Mouse (Mus musculus) central nervous system, embryonic 11.5 days (tissue): ENCODE results near the gene Gart. TPM values are rescaled to one million over a fixed set of nuclear protein-coding genes. Genes with fewer than 3 reads are reported as not detected.

Experiments
- polyA plus RNA-seq: library from polyadenylated mRNA; depleted of rRNA; stranded (reverse); fragments of >200 nt; gene quantifications from 2 replicates; pipeline ENCODE4 v1.2.3, GENCODE M21; 2012; rRNA removed

Gart gene
- 80.4 and 154 TPM in 2 replicates for polyA plus RNA-seq

DNA sequence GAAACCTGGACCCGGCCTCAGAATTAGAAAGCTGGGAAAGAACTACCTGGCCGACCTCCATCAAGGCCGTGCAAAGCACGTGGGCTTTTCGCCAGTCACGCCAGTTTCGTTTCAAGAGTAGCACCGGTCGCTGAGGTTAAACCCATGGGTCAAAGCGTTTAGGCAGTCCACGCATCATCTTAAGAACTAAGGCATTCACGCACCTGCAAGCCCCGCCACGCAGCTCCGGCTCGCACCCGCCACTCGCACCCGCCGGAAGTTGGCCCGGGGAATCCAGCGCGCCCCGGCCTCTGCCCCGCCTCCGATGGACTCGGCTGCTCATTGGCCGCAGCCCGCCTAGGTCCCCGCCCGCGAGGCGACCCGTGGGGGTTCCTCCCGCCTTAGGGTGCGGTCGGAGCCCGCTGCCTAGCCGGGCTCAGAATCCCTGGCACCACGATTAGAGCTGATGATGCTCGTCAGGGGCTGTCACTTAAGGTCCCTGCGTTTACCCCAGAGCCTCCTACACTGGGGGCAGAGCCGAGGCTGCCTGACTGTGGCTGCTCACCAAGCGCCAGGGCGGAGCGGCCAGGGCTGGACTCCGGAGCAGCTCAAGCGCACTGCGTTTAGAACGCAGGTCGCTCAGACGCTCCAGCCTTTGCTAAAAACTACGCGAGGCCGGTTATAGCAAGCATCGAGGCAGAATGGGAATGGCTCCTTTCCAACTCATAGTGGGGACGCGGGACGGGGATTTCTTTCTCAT lies at the start of gene Gart:
TSS of gene Gart (minus strand) at position 272 of the 739 bp plus-strand sequence.

DNA sequence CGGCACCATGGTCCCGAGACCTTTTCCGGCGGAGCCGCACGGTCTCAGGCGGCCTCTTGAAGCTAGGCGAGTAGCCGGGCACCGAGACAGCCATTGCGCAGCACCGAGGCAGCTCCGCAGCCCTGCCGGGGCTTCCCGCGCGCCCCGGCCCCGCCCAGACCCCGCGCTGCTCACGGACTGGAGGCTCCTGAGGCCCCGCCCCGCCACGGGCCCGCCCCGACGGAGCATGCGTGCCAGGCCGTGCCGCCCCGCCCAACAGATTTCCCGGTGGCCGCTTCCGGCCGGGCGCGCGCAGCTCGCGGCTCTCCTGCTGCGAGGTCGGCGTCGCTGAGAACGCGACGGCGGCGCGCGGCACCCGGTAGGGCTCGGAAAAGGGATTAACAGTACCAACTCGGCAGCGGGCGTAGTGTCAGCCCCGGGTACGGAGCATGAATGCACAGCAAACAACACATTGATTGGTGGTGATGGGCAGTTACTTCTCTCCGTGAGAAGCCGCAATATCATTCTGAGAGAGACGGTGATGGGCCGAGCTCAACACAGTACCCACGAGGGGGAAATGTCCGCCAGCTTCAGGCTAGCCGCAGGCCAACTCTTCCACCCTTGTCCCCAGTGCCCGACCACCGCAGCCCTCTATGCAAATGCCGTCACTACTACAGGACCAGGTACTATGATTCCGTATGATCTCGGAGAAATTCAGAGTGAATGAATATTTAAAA lies 42.0 kb upstream of the Gart start, which contains the start of gene Donson:
TSS of gene Donson (minus strand) at position 152 of the 716 bp plus-strand sequence.

DNA sequence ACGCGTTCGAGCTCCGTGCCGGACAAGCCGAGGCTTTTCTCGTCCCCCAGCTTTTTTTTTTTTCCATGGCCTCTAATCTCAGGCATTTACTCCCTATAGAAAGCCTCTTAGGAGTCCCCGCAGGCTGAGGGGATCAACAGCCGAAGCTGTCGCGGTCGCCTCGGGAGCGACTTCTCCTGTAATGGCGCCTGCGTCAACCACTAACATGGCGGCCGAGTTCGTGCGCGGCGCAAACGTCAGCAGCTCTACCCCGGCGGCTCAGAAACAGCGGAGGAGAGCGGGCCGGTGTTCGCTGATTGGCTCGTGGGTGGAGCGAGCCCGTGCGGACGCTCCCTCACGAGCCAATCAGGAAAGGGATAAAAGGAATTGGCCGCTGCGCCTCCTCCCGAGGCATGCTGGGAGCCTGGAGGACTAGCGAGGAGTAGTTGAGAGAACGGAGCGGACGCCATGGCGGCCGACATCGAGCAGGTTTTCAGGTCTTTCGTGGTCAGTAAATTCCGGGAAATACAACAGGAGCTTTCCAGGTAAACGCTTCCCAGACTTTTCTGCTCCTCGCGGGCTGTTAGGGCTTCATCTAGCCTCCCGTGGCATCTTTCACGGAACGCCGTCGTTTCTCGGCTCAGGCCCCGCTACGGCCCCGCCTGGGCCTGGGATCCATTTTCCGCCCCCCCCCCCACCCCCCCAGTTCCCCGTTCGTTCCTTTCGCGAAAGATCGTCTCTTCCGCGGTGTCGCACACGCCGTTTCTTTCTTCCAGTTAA lies 888 bp upstream of the Gart start, which contains the start of gene Son:
TSS of gene Son (plus strand) at position 46 of the 759 bp plus-strand sequence.

DNA sequence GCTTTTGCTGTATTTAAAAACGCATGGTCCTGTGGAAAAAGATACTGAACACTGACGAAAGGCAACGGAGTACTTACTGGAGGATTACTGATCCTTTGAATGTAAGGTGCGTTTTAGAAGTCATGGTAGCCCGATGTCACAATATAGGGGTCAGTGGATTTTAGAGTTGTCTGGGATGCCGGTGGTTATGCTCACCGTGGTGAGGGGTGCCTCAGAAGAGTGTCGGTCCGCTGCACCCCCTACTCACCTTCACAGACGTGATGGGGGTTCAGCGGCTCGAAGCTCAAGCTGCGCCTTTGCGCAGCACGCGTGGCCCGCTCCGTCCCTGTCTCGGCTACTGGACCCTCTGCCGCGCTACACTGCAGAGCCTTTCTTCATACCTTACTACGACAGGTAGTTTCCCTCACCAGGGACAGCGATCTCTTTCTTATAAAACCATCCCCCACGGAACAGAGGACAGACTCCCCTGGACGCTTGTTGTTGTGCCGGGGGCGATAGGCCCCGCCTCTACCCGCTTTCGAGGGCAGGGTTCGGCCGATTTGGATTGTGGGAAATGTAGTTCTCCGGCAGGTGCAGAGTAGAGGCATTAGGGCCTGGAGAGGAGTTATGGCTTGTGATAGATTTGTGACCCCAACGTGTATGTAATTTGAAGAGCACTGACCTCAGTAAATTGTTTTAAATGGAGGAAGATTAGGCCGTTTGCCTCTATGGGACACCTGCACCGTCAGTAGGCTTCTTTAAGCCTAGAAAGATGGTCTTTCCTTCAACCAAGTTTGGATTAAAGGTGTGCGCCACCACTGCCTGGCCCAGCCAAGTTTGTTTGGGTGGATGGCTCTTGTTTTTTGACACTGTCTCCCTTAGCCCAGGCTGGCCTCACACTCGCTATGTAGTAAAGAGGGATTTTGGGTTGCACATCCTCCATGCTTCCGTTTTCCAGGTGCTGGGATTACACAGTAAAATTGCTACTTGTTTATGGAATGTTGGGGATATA lies 27.9 kb downstream of the Gart start, which contains the start of gene Dnajc28:
TSS of gene Dnajc28 (minus strand) at position 516 of the 991 bp plus-strand sequence.

DNA sequence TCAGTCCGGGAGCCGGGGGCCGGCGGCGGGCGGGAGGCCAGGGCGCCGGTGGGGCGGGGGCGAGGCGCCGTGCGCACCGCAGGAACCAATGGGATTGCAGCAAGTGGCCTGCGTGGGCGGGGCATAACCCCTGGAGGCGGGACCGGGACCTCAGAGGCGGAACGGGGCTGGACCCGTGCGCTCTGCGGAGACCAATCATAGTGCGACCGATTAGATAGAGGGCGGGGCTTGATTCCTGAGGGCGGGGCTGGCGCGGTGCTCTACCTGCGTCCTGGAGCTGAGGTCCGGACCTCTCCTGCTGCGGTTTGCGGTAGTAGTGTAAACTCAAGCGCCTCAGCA lies 49.1 kb downstream of the Gart start, which contains the start of gene Tmem50b:
TSS of gene Tmem50b (minus strand) at position 129 of the 339 bp plus-strand sequence.

Other genes starting within 250 kb of the Gart start
- gene Il10rb, start 240.8 kb downstream of the Gart start, polyA plus RNA-seq, result 5.8 and 6.3 TPM in 2 replicates
- 33.8 and 44.2 TPM in 2 replicates for gene Ifnar1, start 161.7 kb downstream of the Gart start, polyA plus RNA-seq
- 11.3 and 17.4 TPM in 2 replicates for gene Ifngr2, start 99.9 kb downstream of the Gart start, polyA plus RNA-seq
- gene Tmem50b, start 49.2 kb downstream of the Gart start, polyA plus RNA-seq, result 14.7 and 24.9 TPM in 2 replicates
- gene Dnajc28, start 27.9 kb downstream of the Gart start, polyA plus RNA-seq, result 3.8 TPM in 2 replicates
- 360 and 423 TPM in 2 replicates for gene Son, start 554 bp upstream of the Gart start, polyA plus RNA-seq
- gene Donson, start 41.8 kb upstream of the Gart start, polyA plus RNA-seq, result 39.8 and 43.0 TPM in 2 replicates
- gene Cryzl1, start 82.0 kb upstream of the Gart start, polyA plus RNA-seq, result 45.1 and 53.1 TPM in 2 replicates
- gene Itsn1, start 82.3 kb upstream of the Gart start, polyA plus RNA-seq, result 70.3 and 260 TPM in 2 replicates